ENCODE assay signal across 16 mouse cellular contexts in genomic region chr4:155851368-155851767, GRCm38 (mm10). TPM values are rescaled to one million over a fixed set of nuclear protein-coding genes. Genes with fewer than 3 reads are reported as not detected.
DNase-seq lines count a peak whose midpoint lies in the region; ATAC-seq and TF ChIP-seq lines count a peak whose summit lies in the region.
"Had no signal": no experiment of that assay in that cellular context is flagged by ENCODE, and none has a peak within 500 bp of the region (broad histone marks: within the 10 kb centered on the region; RNA-seq: fewer than 3 reads in every experiment).

No protein-coding gene starts in this region.

- H3K9me3 ChIP-seq in heart, embryonic 12.5 days (replicated peaks) = no peaks in the 10 kb centered on the region
- no peaks in the 10 kb centered on the region for H3K9me3 ChIP-seq in hindbrain, embryonic 11.5 days (ENCODE audit: control insufficient read depth, low read length)
- H3K9me3 ChIP-seq: embryonic facial prominence, embryonic 13.5 days; forebrain, embryonic 12.5 days; heart, embryonic 10.5 days; heart, embryonic 15.5 days; hindbrain, embryonic 10.5 days; hindbrain, embryonic 15.5 days had no signal

- no peaks in the 10 kb centered on the region for H3K27me3 ChIP-seq in heart, adult 2 months (ENCODE audit: control insufficient read depth, insufficient read depth, low read length)
- H3K27me3 ChIP-seq in heart, embryonic 12.5 days (replicated peaks) = no peaks in the 10 kb centered on the region
- H3K27me3 ChIP-seq in hindbrain, embryonic 11.5 days (ENCODE audit: control insufficient read depth, insufficient read depth, low read length) = no peaks in the 10 kb centered on the region
- H3K27me3 ChIP-seq: embryonic facial prominence, embryonic 13.5 days; forebrain, embryonic 12.5 days; heart, embryonic 15.5 days; hindbrain, embryonic 15.5 days had no signal

- no peak overlapping the region for H3K9ac ChIP-seq in heart, adult 2 months (ENCODE audit: low read depth, low read length)
- no peak overlapping the region for H3K9ac ChIP-seq in heart, embryonic 12.5 days
- H3K9ac ChIP-seq in hindbrain, embryonic 11.5 days (ENCODE audit: low read depth, low read length) = no peak overlapping the region
- H3K9ac ChIP-seq: embryonic facial prominence, embryonic 13.5 days; heart, embryonic 15.5 days; hindbrain, embryonic 15.5 days had no signal

- H3K4me3 ChIP-seq in heart, adult 2 months = no peak overlapping the region
- H3K4me3 ChIP-seq in heart, embryonic 12.5 days = no peak overlapping the region
- no peak overlapping the region for H3K4me3 ChIP-seq in hindbrain, embryonic 11.5 days (ENCODE audit: low read depth, low read length)
- H3K4me3 ChIP-seq: embryonic facial prominence, embryonic 13.5 days; forebrain, embryonic 12.5 days; heart, embryonic 10.5 days; heart, embryonic 15.5 days; hindbrain, embryonic 10.5 days; hindbrain, embryonic 15.5 days had no signal

- no peak for TF ChIP-seq CTCF in heart, adult 2 months (IDR thresholded peaks at IDR 0.05)

- no peak for TF ChIP-seq POLR2A in heart, adult 2 months (IDR thresholded peaks at IDR 0.05; ENCODE audit: insufficient read depth, low read depth, low read length)

- peak; percentile 50 for DNase-seq in adrenal gland, postnatal 14 days
- no peak for DNase-seq in adrenal gland, postnatal 10 days
- DNase-seq in heart, adult 2 months = no peak
- DNase-seq in urinary bladder, adult 2 months (ENCODE audit: low spot score) = peak; percentile 19
- DNase-seq in urinary bladder, postnatal 4 days (ENCODE audit: low spot score in 2 of 2) = no peak
- no peak for DNase-seq in hindbrain, embryonic 11.5 days (ENCODE audit: low spot score)
- DNase-seq: gastrocnemius, postnatal 25 days had no signal

- H3K4me2 ChIP-seq in heart, embryonic 12.5 days = no peak overlapping the region
- no peak overlapping the region for H3K4me2 ChIP-seq in hindbrain, embryonic 11.5 days (replicated peaks; ENCODE audit: low read depth, low read length)
- H3K4me2 ChIP-seq: embryonic facial prominence, embryonic 13.5 days; forebrain, embryonic 12.5 days; heart, embryonic 15.5 days; hindbrain, embryonic 15.5 days had no signal

- no peak for ATAC-seq in heart, embryonic 12.5 days (ENCODE audit: insufficient number of reproducible peaks, low FRiP score)
- ATAC-seq in hindbrain, embryonic 11.5 days (ENCODE audit: low FRiP score) = no peak
- ATAC-seq: forebrain, embryonic 16.5 days; intestine, embryonic 16.5 days had no signal

- peaks cover 37% of the 10 kb centered on the region for H3K4me1 ChIP-seq in heart, adult 2 months (ENCODE audit: control insufficient read depth, insufficient read depth, low read length)
- peaks cover 22% of the 10 kb centered on the region for H3K4me1 ChIP-seq in heart, embryonic 12.5 days (replicated peaks)
- peaks cover 7% of the 10 kb centered on the region for H3K4me1 ChIP-seq in hindbrain, embryonic 11.5 days (replicated peaks; ENCODE audit: control insufficient read depth, insufficient read depth, low read length)

- WGBS in heart, adult 2 months = 74% methylated on average over 3 of the region's 3 CpGs
- WGBS in heart, embryonic 12.5 days = 88% methylated on average over 3 of the region's 3 CpGs
- WGBS in hindbrain, embryonic 11.5 days = 86% methylated on average over 3 of the region's 3 CpGs

- intact Hi-C loops in heart, adult 2 months (cut with DNase I) = loop anchor here (2.0 kb wide), 1 partner anchor 17 kb away; the partner anchor contains the start of genes Cptp and Ints11

- no peak for TF ChIP-seq EP300 in heart, adult 2 months (IDR thresholded peaks at IDR 0.05; ENCODE audit: insufficient read depth, low read depth, low read length)

- peak overlapping the region; percentile 49 for H3K27ac ChIP-seq in heart, adult 2 months
- H3K27ac ChIP-seq in heart, embryonic 12.5 days (ENCODE audit: poor library complexity, severe bottlenecking) = no peak overlapping the region
- no peak overlapping the region for H3K27ac ChIP-seq in hindbrain, embryonic 11.5 days (ENCODE audit: low read depth, low read length)
- H3K27ac ChIP-seq: embryonic facial prominence, embryonic 13.5 days; heart, embryonic 10.5 days; heart, embryonic 15.5 days; hindbrain, embryonic 10.5 days; hindbrain, embryonic 15.5 days had no signal

- no peaks in the 10 kb centered on the region for H3K36me3 ChIP-seq in heart, adult 2 months (ENCODE audit: control insufficient read depth, insufficient read depth, low read length)
- H3K36me3 ChIP-seq in heart, embryonic 12.5 days = peaks cover 29% of the 10 kb centered on the region
- H3K36me3 ChIP-seq in hindbrain, embryonic 11.5 days (ENCODE audit: control insufficient read depth, insufficient read depth, low read length) = peaks cover 5% of the 10 kb centered on the region; the same call in 1 of the 2 replicates

- peaks cover 8% of the 10 kb centered on the region for H3K79me2 ChIP-seq in heart, adult 2 months (replicated peaks; ENCODE audit: control insufficient read depth, insufficient read depth, low read length)

RNA-seq across cellular contexts. Expression of gene Dvl1, which starts 4.2 kb away (rescaled TPM):
- 54.8 and 66.4 TPM in 2 replicates for total RNA-seq in adrenal gland, postnatal 14 days (2021)
- total RNA-seq in adrenal gland, postnatal 10 days (2021) = 10 to 100 TPM; 58.2 to 59.0 TPM
- 10 to 100 TPM; 46.3 to 47.3 TPM for total RNA-seq in heart, adult 2 months (2021)
- polyA plus RNA-seq in heart, adult 2 months (2012; rRNA removed) = 62.7 and 64.7 TPM in 2 replicates
- polyA plus RNA-seq in heart, embryonic 12.5 days (2016; fragmentation: Nextera tagmentation; extraction: Ambion mirVana) = 9.4 and 10.1 TPM in 2 replicates
- 58.9 and 76.5 TPM in 2 replicates for polyA plus RNA-seq in urinary bladder, adult 2 months (2012; rRNA removed)
- 7.5 and 8.8 TPM in 2 replicates for polyA plus RNA-seq in hindbrain, embryonic 11.5 days (2014; fragmentation: Nextera tagmentation; extraction: Ambion mirVana)

RNA-seq across cellular contexts. Expression of gene Tas1r3, which starts 11.8 kb away (rescaled TPM):
- total RNA-seq in adrenal gland, postnatal 14 days (2021) = 0.19 and 0.56 TPM in 2 replicates
- under 1 TPM; 0.36 to 0.45 TPM for total RNA-seq in adrenal gland, postnatal 10 days (2021)
- under 1 TPM; 0.13 to 0.16 TPM for total RNA-seq in heart, adult 2 months (2021)
- polyA plus RNA-seq in heart, adult 2 months (2012; rRNA removed) = 0.32 and 0.35 TPM in 2 replicates
- 0.13 and 0.19 TPM in 2 replicates for polyA plus RNA-seq in heart, embryonic 12.5 days (2016; fragmentation: Nextera tagmentation; extraction: Ambion mirVana)
- 0.91 and 1.3 TPM in 2 replicates for polyA plus RNA-seq in urinary bladder, adult 2 months (2012; rRNA removed)
- 0.46 TPM in 2 replicates for polyA plus RNA-seq in hindbrain, embryonic 11.5 days (2014; fragmentation: Nextera tagmentation; extraction: Ambion mirVana)

RNA-seq across cellular contexts. Expression of gene Mxra8, which starts 11.9 kb away (rescaled TPM):
- 40.6 and 44.3 TPM in 2 replicates for total RNA-seq in adrenal gland, postnatal 14 days (2021)
- total RNA-seq in adrenal gland, postnatal 10 days (2021) = 10 to 100 TPM; 56.6 to 59.6 TPM
- total RNA-seq in heart, adult 2 months (2021) = 10 to 100 TPM; 26.7 to 31.9 TPM
- polyA plus RNA-seq in heart, adult 2 months (2012; rRNA removed) = 84.7 and 118 TPM in 2 replicates
- 50.2 and 62.4 TPM in 2 replicates for polyA plus RNA-seq in heart, embryonic 12.5 days (2016; fragmentation: Nextera tagmentation; extraction: Ambion mirVana)
- polyA plus RNA-seq in urinary bladder, adult 2 months (2012; rRNA removed) = 377 and 402 TPM in 2 replicates
- 31.1 and 36.8 TPM in 2 replicates for polyA plus RNA-seq in hindbrain, embryonic 11.5 days (2014; fragmentation: Nextera tagmentation; extraction: Ambion mirVana)

RNA-seq across cellular contexts. Expression of gene Cptp, which starts 17.9 kb away (rescaled TPM):
- 18.4 and 21.6 TPM in 2 replicates for total RNA-seq in adrenal gland, postnatal 14 days (2021)
- 10 to 100 TPM; 17.6 to 18.4 TPM for total RNA-seq in adrenal gland, postnatal 10 days (2021)
- 1 to 10 TPM; 5.1 to 6.9 TPM for total RNA-seq in heart, adult 2 months (2021)
- 8.9 and 12.4 TPM in 2 replicates for polyA plus RNA-seq in heart, adult 2 months (2012; rRNA removed)
- 9.2 and 10.1 TPM in 2 replicates for polyA plus RNA-seq in heart, embryonic 12.5 days (2016; fragmentation: Nextera tagmentation; extraction: Ambion mirVana)
- polyA plus RNA-seq in urinary bladder, adult 2 months (2012; rRNA removed) = 17.1 and 18.5 TPM in 2 replicates
- polyA plus RNA-seq in hindbrain, embryonic 11.5 days (2014; fragmentation: Nextera tagmentation; extraction: Ambion mirVana) = 19.8 and 22.7 TPM in 2 replicates

RNA-seq across cellular contexts. Expression of gene Ints11, which starts 18.0 kb away (rescaled TPM):
- total RNA-seq in adrenal gland, postnatal 14 days (2021) = 26.4 and 32.5 TPM in 2 replicates
- 10 to 100 TPM; 29.0 to 29.3 TPM for total RNA-seq in adrenal gland, postnatal 10 days (2021)
- 10 to 100 TPM; 15.3 to 17.4 TPM for total RNA-seq in heart, adult 2 months (2021)
- 15.8 and 23.2 TPM in 2 replicates for polyA plus RNA-seq in heart, adult 2 months (2012; rRNA removed)
- 37.8 and 38.3 TPM in 2 replicates for polyA plus RNA-seq in heart, embryonic 12.5 days (2016; fragmentation: Nextera tagmentation; extraction: Ambion mirVana)
- 26.5 and 32.3 TPM in 2 replicates for polyA plus RNA-seq in urinary bladder, adult 2 months (2012; rRNA removed)
- 93.1 and 95.4 TPM in 2 replicates for polyA plus RNA-seq in hindbrain, embryonic 11.5 days (2014; fragmentation: Nextera tagmentation; extraction: Ambion mirVana)

Comparison
In these comparisons a context has a peak if more than half of its experiments do, and no peak if none do; other contexts are left out.
1. DNase-seq: peak in adrenal gland, postnatal 14 days (single experiment) and urinary bladder, adult 2 months (single experiment); none in adrenal gland, postnatal 10 days (single experiment), heart, adult 2 months (0 of 2), urinary bladder, postnatal 4 days (0 of 2) and hindbrain, embryonic 11.5 days (single experiment).